Mouse (Mus musculus) brain, embryonic 14.5 days (tissue): ENCODE results near the gene Rslcan18. TPM values are rescaled to one million over a fixed set of nuclear protein-coding genes. Genes with fewer than 3 reads are reported as not detected.
"Not testable (repeated sequence)": the region's sequence is repeated elsewhere in the genome, so short reads cannot be mapped to it uniquely, and the experiment has no call there.

ENCODE experiments used
- DNase-seq: peaks from one replicate; pipeline ENCODE4 v3.0.0-alpha.2; 2011; ENCODE audit warnings: low read depth
- CTCF ChIP-seq: fragments of 200-500 bp; IDR thresholded peaks from 2 replicates; pipeline ENCODE4 v1.5.1; 2012; ENCODE audit warnings: inconsistent platforms, mild to moderate bottlenecking, moderate library complexity, borderline replicate concordance; ENCODE audit not compliant: insufficient read depth, insufficient read length; ENCODE audit errors: extremely low read depth
- POLR2A ChIP-seq: fragments of 200-500 bp; IDR thresholded peaks from 2 replicates; pipeline ENCODE4 v1.6.1; 2012; ENCODE audit warnings: mild to moderate bottlenecking, inconsistent platforms, borderline replicate concordance; ENCODE audit not compliant: poor library complexity, insufficient read depth, insufficient read length, severe bottlenecking; ENCODE audit errors: extremely low read depth
- polyA plus RNA-seq: library from polyadenylated mRNA; depleted of rRNA; stranded (reverse); fragments of >200 nt; gene quantifications from 2 replicates; pipeline ENCODE4 v1.2.3, GENCODE M21; 2012; rRNA removed

Rslcan18 gene
- 0.03 and 0.25 TPM in 2 replicates for polyA plus RNA-seq

DNA sequence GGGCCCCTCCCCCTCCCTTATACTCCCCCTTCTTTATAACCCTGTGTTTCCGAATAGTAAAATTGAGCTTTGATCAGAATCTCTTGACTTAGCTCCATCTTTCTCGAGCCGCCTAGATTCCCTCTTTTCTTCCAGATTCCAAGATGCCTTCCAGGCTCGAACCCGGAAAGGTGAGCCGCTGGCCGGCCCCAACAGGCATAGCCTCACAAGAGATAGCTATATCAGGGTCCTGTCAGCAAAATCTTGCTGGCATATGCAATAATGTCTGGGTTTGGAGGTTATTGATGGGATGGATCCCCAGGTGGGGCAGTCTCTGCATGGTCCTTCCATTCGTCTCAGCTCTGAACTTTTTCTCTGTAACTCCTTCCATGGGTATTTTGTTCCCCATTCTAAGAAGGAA is at the start of gene Rslcan18:
Rslcan18 (minus strand) TSS at position 101 of the 400 bp plus-strand sequence.
- not testable (repeated sequence) for DNase-seq

DNA sequence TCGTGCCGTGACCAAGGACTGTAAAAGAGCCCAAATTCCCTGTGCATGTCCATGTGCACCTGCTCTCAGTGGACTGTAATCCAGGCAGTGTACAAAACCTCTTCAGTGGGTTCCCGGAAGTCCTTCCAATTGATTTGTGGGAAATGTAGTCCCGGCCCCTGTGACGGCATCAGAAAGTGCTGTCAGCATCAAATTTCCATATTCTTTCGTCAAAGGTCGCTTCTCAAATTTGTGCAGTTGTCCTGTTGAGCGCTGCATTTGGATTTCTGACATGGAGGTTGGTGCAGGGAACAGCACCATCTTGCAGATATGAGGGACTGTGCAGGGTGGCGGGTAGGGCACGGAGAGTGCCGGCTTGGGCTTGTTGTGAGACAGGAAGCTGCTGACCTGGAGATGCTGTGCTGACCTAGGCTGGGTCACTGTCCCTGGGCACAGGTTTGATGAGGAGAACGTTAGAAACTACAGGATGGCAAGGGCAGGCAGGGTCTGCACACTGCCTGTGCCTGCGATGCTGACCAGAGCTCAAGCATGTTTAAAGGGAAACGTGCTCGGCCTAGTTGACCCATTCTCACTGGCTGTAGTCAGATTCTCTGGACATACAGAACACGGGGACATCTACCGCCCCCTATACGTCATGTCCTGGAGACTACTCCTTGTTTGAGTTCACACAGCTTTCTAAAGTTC is 12.1 kb upstream of the Rslcan18 start:
- TF ChIP-seq POLR2A (no peak; the same call in 1 of the 2 replicates), CTCF (peak; percentile 12; the same call in 1 of the 2 replicates)
- peak; percentile 97 for DNase-seq

DNA sequence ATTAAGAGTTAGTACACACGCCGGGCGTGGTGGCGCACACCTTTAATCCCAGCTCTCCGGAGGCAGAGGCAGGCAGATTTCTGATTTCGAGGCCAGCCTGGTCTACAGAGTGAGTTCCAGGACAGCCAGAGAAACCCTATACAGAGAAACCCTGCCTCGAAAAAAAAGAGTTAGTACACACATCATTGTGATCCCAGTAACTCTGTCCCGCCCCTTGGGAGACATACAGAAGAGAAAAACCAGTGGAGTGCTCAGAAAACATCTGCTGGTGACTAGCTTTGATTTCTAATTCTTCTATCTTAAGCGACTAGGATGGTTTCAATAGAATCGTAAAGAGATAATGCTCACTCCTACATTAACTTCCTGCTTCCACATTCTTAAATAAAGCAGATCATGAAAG is 11.4 kb upstream of the Rslcan18 start:
- DNase-seq: not testable (repeated sequence)

DNA sequence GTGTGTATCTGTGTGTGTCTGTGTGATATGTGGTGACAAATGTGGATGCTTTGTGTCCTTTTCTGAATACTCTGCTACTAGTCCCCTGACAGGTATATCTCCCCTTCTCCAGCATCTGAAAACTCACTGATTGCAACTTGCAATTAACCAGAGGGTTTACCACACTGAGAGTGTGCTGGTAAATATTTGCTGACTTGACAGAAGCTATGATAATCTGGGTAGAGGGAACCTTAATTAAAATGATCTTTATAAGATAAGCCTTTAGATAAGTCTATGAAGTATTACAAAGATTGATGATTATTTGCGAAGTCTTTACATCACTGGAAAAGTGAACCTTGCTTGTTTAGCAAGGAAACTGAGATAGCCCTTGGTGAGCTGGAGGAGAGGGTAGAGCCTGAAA is 8.4 kb upstream of the Rslcan18 start:
- no peak for DNase-seq
- TF ChIP-seq CTCF (no peak), POLR2A (no peak)

DNA sequence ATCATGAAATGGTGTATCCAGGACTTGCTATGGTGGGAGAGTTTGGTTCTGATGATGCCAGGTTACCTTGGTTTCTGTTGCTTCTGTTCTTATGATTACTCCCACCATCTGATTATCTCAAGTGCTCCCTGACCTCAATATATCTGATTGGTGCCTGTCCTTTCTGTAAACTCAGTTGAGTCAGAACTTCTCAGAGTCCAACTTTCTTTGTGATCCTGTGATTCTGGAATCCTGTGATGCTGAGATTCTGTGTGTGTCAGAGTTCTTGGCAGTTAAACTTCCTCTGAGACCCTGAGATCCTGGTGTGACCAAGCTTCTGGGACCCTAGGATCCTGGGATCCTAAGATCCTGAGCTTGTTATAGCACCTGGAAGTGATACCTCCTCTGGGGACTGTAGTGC is 5.3 kb upstream of the Rslcan18 start, which contains the start of gene Zfp759:
Zfp759 (plus strand) TSS at position 301 of the 400 bp plus-strand sequence.
- DNase-seq: not testable (repeated sequence)

DNA sequence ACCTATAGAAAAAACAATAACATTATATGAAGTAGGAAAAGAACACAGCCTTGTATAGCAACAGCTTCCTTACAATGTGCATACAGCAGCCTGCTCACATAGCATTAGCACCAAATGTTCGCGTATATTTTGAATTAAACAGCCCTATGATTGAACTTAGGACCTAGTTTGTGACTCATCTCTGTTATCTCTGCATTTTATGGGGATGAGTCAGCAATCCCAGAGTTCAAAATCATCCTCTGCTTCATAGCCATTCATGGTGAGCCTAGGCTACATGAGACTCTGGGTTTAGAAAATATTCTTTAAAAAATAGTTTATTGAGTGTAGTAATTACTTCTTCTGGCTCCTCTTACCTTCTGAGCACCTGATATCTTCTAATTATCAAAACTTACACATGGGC is 2.8 kb downstream of the Rslcan18 start:
- DNase-seq: no peak
- TF ChIP-seq POLR2A (no peak), CTCF (no peak)

DNA sequence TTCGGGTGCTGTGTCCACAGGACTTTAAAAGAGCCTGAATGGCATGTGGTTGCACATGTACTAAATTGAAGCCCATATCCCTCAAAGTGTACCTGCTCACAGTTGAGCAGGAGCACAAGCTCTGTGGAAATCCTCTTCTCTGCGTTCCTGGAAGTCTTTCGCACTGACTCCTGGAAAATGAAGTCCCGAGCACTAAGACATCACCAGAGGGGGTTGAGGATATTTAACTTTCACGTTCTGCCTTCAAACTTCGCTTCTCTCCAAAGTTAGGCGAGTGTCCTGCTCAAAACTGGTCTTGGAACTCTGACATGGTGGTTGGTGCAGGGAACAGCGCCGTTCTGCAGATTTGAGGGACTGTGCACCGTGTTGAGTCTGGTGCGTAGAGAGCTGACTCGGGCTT is 4.0 kb downstream of the Rslcan18 start:
- TF ChIP-seq CTCF (no peak), POLR2A (no peak)
- no peak for DNase-seq

DNA sequence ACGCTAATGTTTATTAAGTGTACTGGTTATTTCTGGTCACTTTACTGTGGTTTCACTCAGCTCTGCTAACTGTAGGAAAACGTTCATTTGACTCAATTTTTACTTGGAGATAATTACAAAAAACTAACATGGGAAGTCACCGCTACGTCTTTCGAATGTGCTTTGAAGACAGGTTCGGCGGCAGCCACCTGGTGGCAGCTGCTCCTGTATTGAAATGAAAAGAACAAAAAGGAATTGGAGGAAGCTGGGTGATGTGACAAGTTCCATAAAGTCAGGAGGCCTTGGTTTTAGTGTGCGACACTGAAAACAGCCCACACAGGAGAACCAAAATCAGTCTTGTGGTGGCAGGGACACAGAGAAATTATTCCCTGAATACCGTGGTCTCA is 7.2 kb downstream of the Rslcan18 start:
- TF ChIP-seq CTCF: peak; percentile 57; the same call in 1 of the 2 replicates
- TF ChIP-seq POLR2A: no peak
- DNase-seq: no peak

DNA sequence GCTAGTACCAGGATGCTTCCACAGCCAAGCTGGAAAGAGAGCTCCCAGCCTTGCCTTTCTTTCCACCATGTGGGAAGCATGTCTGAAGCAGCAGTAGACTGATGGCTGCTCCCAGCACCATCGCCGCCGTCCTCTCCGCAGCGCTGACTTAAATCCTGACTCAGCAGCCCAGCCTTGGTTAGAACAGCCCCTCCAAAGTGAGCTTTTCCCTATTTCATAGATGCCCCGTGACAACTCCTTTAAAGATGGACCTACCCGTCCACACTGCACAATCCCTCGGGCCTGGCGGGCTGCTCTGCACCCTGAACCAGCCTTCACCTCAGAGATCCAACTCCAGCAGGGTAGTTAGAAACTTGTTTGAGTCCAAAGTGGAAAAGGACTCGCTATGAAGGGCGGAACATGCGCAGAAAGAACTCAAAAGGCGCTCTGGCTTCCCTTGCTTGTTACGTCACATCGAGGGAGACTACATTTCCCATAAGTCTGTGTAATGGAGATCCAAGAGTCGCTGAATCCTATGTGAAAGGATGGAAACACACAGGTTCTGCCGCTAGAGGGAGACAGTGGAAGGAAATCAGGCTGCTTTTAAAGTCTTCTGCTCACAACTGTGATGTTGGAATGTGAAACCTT is 7.8 kb downstream of the Rslcan18 start, which contains the start of gene Gm28557:
Gm28557 (minus strand) TSS at position 411 of the 627 bp plus-strand sequence.
- TF ChIP-seq CTCF (peak; percentile 79; the same call in 1 of the 2 replicates), POLR2A (no peak)
- DNase-seq: peak; percentile 99

DNA sequence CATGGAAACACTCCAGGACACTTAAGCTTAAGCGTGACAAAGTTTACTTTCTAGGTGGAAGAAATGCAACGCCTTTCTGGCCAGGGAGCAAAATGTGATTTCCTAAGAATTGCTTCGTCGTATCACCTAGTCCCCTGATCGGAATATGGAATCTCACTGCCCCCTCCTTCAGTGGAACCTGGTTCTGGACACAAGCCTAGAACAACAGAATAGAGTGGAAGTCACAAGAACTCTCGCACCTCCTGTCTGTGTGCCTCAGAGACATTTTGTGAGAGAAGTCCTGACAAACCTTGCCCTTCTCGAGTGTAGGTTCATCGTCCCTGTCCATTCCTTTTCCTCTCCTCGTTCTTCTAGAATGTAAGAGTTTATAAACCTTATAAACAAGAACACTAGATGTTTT is 8.4 kb downstream of the Rslcan18 start:
- TF ChIP-seq CTCF (no peak), POLR2A (no peak)
- DNase-seq: no peak

DNA sequence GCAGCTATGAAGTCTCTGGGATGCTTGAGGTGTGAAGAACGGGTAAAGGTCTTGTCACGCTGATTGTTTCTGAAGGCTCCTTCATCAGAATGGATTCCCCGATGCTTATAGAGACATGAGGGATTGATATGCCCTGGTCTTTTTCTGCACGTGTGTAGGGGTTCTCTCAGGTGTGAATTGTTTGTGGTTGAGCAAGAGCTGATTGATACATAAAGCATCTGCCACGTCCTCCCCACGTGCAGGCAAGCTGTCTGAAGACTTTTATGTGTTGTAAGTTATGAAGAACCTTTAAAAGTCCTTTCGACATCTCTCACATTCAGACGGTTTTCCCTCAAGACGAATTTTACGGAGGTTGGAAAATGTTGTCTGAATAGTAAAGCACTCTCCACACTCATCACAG is 18.2 kb downstream of the Rslcan18 start, which contains the start of gene Zfp708:
Zfp708 (minus strand) TSS at position 101 of the 400 bp plus-strand sequence.
- TF ChIP-seq CTCF: no peak
- TF ChIP-seq POLR2A: no peak
- no peak for DNase-seq

DNA sequence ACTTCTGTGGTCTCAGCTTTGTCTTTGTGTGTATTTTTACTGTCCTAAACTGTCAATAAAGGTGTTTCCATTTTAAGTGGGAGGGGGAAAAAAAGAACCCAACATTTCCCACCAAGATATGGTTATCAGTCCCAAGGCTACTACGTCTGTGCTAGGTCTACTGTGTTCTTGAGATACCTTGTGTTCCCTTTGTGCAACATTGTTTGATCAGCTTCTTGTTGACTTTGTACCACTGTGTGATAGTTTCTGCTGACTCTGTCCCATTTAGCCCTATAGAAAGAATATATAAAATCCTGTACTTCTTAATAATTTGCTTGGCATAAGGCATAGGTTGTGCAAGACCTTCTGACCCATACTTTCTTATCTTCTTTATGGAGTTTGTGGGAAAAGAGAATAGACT is 25.9 kb downstream of the Rslcan18 start:
- TF ChIP-seq CTCF: no peak
- no peak for TF ChIP-seq POLR2A
- no peak for DNase-seq
